Comparison of ENCODE assay signal across 27 mouse cellular contexts in the genomic region with DNA sequence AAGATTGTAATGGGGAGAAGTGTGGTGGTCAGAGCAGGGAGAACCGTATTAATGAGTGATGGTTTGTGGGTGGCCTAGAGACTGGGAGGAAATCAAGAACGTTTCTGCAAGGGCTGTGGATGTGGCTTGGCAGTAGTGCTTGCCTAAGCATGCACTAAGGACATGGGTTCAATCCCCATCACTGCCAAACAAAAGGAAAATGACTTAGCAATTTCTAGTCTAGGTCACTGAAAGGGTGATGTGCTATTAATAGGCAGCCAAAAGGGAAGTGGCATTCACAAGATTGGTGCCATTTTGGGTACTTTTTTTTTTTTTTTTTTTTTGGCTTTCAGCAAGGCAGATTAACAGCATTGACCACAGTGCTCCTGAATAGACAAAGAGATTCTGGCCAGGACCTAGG. TPM values are rescaled to one million over a fixed set of nuclear protein-coding genes. Genes with fewer than 3 reads are reported as not detected.
DNase-seq lines count a peak whose midpoint lies in the region; ATAC-seq and TF ChIP-seq lines count a peak whose summit lies in the region.
"Had no signal": no experiment of that assay in that cellular context is flagged by ENCODE, and none has a peak within 500 bp of the region (broad histone marks: within the 10 kb centered on the region; RNA-seq: fewer than 3 reads in every experiment).

No protein-coding gene starts in this region.

- no peaks in the 10 kb centered on the region for H3K27me3 ChIP-seq in forebrain, embryonic 15.5 days
- H3K27me3 ChIP-seq: hindbrain, embryonic 13.5 days; megakaryocyte, embryonic 14.5 days; midbrain, embryonic 15.5 days; neural tube, embryonic 13.5 days; Patski; stomach, embryonic 15.5 days had no signal

- H3K9ac ChIP-seq in forebrain, embryonic 15.5 days (replicated peaks): no peak overlapping the region
- H3K9ac ChIP-seq: forebrain, postnatal 0 days; hindbrain, embryonic 13.5 days; liver, postnatal 0 days; midbrain, embryonic 15.5 days; neural tube, embryonic 13.5 days; stomach, embryonic 15.5 days had no signal

- H3K36me3 ChIP-seq in forebrain, embryonic 15.5 days: no peaks in the 10 kb centered on the region
- H3K36me3 ChIP-seq: midbrain, embryonic 15.5 days; neural tube, embryonic 13.5 days had no signal

- ATAC-seq in megakaryocyte progenitor cell, adult 5-6 weeks (replicated peaks; ENCODE audit: poor library complexity): peak; percentile 61
- ATAC-seq in forebrain, embryonic 15.5 days (replicated peaks): no peak
- ATAC-seq: CD4-positive, CD25-positive, alpha-beta regulatory T cell, adult 4 months; forebrain, postnatal 0 days; liver, postnatal 0 days; midbrain, embryonic 15.5 days; Patski had no signal

- H3K9me3 ChIP-seq in forebrain, embryonic 15.5 days: no peaks in the 10 kb centered on the region
- H3K9me3 ChIP-seq: forebrain, embryonic 10.5 days; hindbrain, embryonic 13.5 days; limb, embryonic 10.5 days; megakaryocyte, embryonic 14.5 days; midbrain, embryonic 15.5 days; neural tube, embryonic 13.5 days; stomach, embryonic 15.5 days had no signal

- DNase-seq in 416B (ENCODE audit: low read depth): peak; percentile 80
- peak; percentile 57 for DNase-seq in A20 (ENCODE audit: low read depth, low spot score)
- DNase-seq in cerebellum, adult 11 months: no peak
- DNase-seq in lung, adult 2 months: no peak
- DNase-seq: adrenal gland, adult 8-10 months; cerebellum, adult 9-10 months; forebrain, postnatal 0 days; gastrocnemius, postnatal 14 days; kidney, adult 11 months; kidney, postnatal 36 days; liver; liver, postnatal 0 days; lung, postnatal 10 days; thymus, postnatal 4 days had no signal

- TF ChIP-seq CTCF in lung, adult 2 months (IDR thresholded peaks at IDR 0.05; ENCODE audit: insufficient read depth, low read length): no peak

- no peak overlapping the region for H3K4me3 ChIP-seq in brown adipose tissue, adult 24 weeks (ENCODE audit: insufficient read depth, low read depth, low read length)
- H3K4me3 ChIP-seq in lung, adult 2 months (replicated peaks; ENCODE audit: extremely low read depth, low read depth, low read length): no peak overlapping the region
- no peak overlapping the region for H3K4me3 ChIP-seq in forebrain, embryonic 15.5 days
- H3K4me3 ChIP-seq: forebrain, embryonic 10.5 days; hindbrain, embryonic 13.5 days; limb, embryonic 10.5 days; midbrain, embryonic 15.5 days; myocyte; neural tube, embryonic 13.5 days; stomach, embryonic 15.5 days had no signal

- 54% methylated on average over 2 of the region's 2 CpGs for WGBS in lung, adult 2 months
- WGBS in forebrain, embryonic 15.5 days: 72% methylated on average over 2 of the region's 2 CpGs

- H3K4me2 ChIP-seq in forebrain, embryonic 15.5 days (replicated peaks): no peak overlapping the region
- H3K4me2 ChIP-seq: hindbrain, embryonic 13.5 days; midbrain, embryonic 15.5 days; neural tube, embryonic 13.5 days; stomach, embryonic 15.5 days had no signal

- no peak for TF ChIP-seq POLR2A in lung, adult 2 months (IDR thresholded peaks at IDR 0.05; ENCODE audit: borderline replicate concordance, extremely low read depth, low read depth, low read length)

- H3K27ac ChIP-seq in brown adipose tissue, adult 24 weeks (replicated peaks; ENCODE audit: low read depth, low read length): peak overlapping the region; percentile 77
- no peak overlapping the region for H3K27ac ChIP-seq in forebrain, embryonic 15.5 days (replicated peaks)
- H3K27ac ChIP-seq: forebrain, embryonic 10.5 days; hindbrain, embryonic 13.5 days; limb, embryonic 10.5 days; midbrain, embryonic 15.5 days; neural tube, embryonic 13.5 days; stomach, embryonic 15.5 days had no signal

- H3K4me1 ChIP-seq in brown adipose tissue, adult 24 weeks (ENCODE audit: control insufficient read depth, insufficient read depth, insufficient read length, low read length): peaks cover 36% of the 10 kb centered on the region
- H3K4me1 ChIP-seq in lung, adult 2 months (ENCODE audit: control insufficient read depth, insufficient read depth, low read length): peaks cover 12% of the 10 kb centered on the region
- no peaks in the 10 kb centered on the region for H3K4me1 ChIP-seq in forebrain, embryonic 15.5 days

RNA-seq across cellular contexts. Expression of a gene that starts 5.9 kb away (rescaled TPM):
- polyA plus RNA-seq in brown adipose tissue, adult 24 weeks (2012; ENCODE audit: insufficient read depth, insufficient read length, missing spikeins): 84.3 and 109 TPM in 2 replicates
- 60.4 TPM in 2 replicates for total RNA-seq in megakaryocyte progenitor cell, adult 5-6 weeks (2015)
- total RNA-seq in megakaryocyte progenitor cell, adult 5-6 weeks (2017): 30.9 and 32.4 TPM in 2 replicates
- polyA plus RNA-seq in lung, adult 2 months (2012; rRNA removed): 31.1 and 47.2 TPM in 2 replicates
- polyA plus RNA-seq in forebrain, embryonic 15.5 days (2015; fragmentation: Nextera tagmentation; extraction: Ambion mirVana): 14.9 and 16.6 TPM in 2 replicates

RNA-seq across cellular contexts. Expression of a gene that starts 29.1 kb away (rescaled TPM):
- 2.2 and 2.8 TPM in 2 replicates for polyA plus RNA-seq in brown adipose tissue, adult 24 weeks (2012; ENCODE audit: insufficient read depth, insufficient read length, missing spikeins)
- total RNA-seq in megakaryocyte progenitor cell, adult 5-6 weeks (2015): 7.7 and 8.0 TPM in 2 replicates
- 19.0 and 19.2 TPM in 2 replicates for total RNA-seq in megakaryocyte progenitor cell, adult 5-6 weeks (2017)
- 3.8 and 6.3 TPM in 2 replicates for polyA plus RNA-seq in lung, adult 2 months (2012; rRNA removed)
- 8.0 TPM in 2 replicates for polyA plus RNA-seq in forebrain, embryonic 15.5 days (2015; fragmentation: Nextera tagmentation; extraction: Ambion mirVana)

RNA-seq across cellular contexts. Expression of a gene that starts 46.4 kb away (rescaled TPM):
- polyA plus RNA-seq in brown adipose tissue, adult 24 weeks (2012; ENCODE audit: insufficient read depth, insufficient read length, missing spikeins): 0.75 TPM in 1 of 2 replicates, not detected in the other
- total RNA-seq in megakaryocyte progenitor cell, adult 5-6 weeks (2015): 0.29 TPM in 1 of 2 replicates, not detected in the other
- total RNA-seq in megakaryocyte progenitor cell, adult 5-6 weeks (2017): not detected in 2 replicates
- 22.9 and 32.8 TPM in 2 replicates for polyA plus RNA-seq in lung, adult 2 months (2012; rRNA removed)
- 0.17 and 0.67 TPM in 2 replicates for polyA plus RNA-seq in forebrain, embryonic 15.5 days (2015; fragmentation: Nextera tagmentation; extraction: Ambion mirVana)
- total RNA-seq: gastrocnemius, postnatal 14 days had no signal
- polyA plus RNA-seq: CD4-positive, CD25-positive, alpha-beta regulatory T cell, adult 4 months; Patski had no signal

Comparison
In these comparisons a context has a peak if more than half of its experiments do, and no peak if none do; other contexts are left out.
1. DNase-seq: peak in 416B (single experiment) and A20 (single experiment); none in cerebellum, adult 11 months (single experiment) and lung, adult 2 months (single experiment).
2. RNA of a gene that starts 46.4 kb away (polyA plus RNA-seq): 22.9 to 32.8 TPM in lung, adult 2 months; 0.75 TPM in brown adipose tissue, adult 24 weeks and 0.17 to 0.67 TPM in forebrain, embryonic 15.5 days; every median in the first group is over 10 times any median in the second.